Mouse (Mus musculus) midbrain, postnatal 0 days (tissue): Measurements from ENCODE around the gene Ap3s2. TPM values are rescaled to one million over a fixed set of nuclear protein-coding genes. Genes with fewer than 3 reads are reported as not detected.

Experiments
- ATAC-seq: fragments of 200-750 bp; cut with Nextera tagmentation; 2 replicates; pipeline ENCODE4 v1.8.0; 2017; ENCODE audit warnings: moderate number of reproducible peaks, mild to moderate bottlenecking, moderate TSS enrichment, moderate library complexity; ENCODE audit not compliant: low FRiP score
- DNase-seq: peaks from one replicate; pipeline ENCODE4 v3.0.0-alpha.2; 2015; ENCODE audit warnings: low spot score
- H3K27ac ChIP-seq: fragments of 300-500 bp; sonication (generic); 2 replicates; pipeline ENCODE4 v1.5.1; 2014; ENCODE audit warnings: low read depth, mild to moderate bottlenecking, low read length, mixed read lengths
- H3K27me3 ChIP-seq: fragments of 300-500 bp; sonication (generic); 2 replicates; pipeline ENCODE4 v1.6.1; 2014; ENCODE audit warnings: low read length, control low read depth, mixed read lengths; ENCODE audit not compliant: insufficient read depth
- H3K36me3 ChIP-seq: fragments of 300-500 bp; sonication (generic); 2 replicates; pipeline ENCODE4 v1.6.1; 2014; ENCODE audit warnings: low read length, control low read depth, mixed read lengths; ENCODE audit not compliant: insufficient read depth
- H3K4me1 ChIP-seq: fragments of 300-500 bp; sonication (generic); 2 replicates; pipeline ENCODE4 v1.6.1; 2014; ENCODE audit warnings: mild to moderate bottlenecking, control low read depth, antibody characterized with exemption, low read length, mixed read lengths; ENCODE audit not compliant: insufficient read depth
- H3K4me2 ChIP-seq: fragments of 300-500 bp; sonication (generic); 2 replicates; pipeline ENCODE4 v1.6.1; 2014; ENCODE audit warnings: low read depth, mild to moderate bottlenecking, low read length, mixed read lengths; ENCODE audit not compliant: poor library complexity, severe bottlenecking
- H3K4me3 ChIP-seq: fragments of 300-500 bp; sonication (generic); 2 replicates; pipeline ENCODE4 v1.5.1; 2014; ENCODE audit warnings: low read depth, mild to moderate bottlenecking, low read length, moderate library complexity
- H3K9ac ChIP-seq: fragments of 300-500 bp; sonication (generic); replicated peaks from 2 replicates; pipeline ENCODE4 v1.6.1; 2014; ENCODE audit warnings: mild to moderate bottlenecking, low read length, moderate library complexity, mixed read lengths; ENCODE audit not compliant: poor library complexity, severe bottlenecking
- H3K9me3 ChIP-seq: fragments of 300-500 bp; sonication (generic); 2 replicates; pipeline ENCODE4 v1.6.1; 2016; ENCODE audit warnings: low read length, control low read depth
- CTCF ChIP-seq: IDR thresholded peaks from 2 replicates; pipeline ENCODE4 v1.5.1; 2016; ENCODE audit warnings: antibody characterized with exemption, mild to moderate bottlenecking
- WGBS: fragments of 180-500 bp; shearing (Covaris S2); extraction: QIAGEN DNeasy Blood & Tissue Kit; methylation state at CpG from one replicate; pipeline ENCODE4 v1.1.7; 2014; 5-methylcytosine and 5-hydroxymethylcytosine counted together
- microRNA-seq: library from miRNA; unstranded; fragments of <30 nt; microRNA quantifications from one replicate; pipeline ENCODE4, GENCODE M21; 2016; ENCODE audit warnings: borderline number of aligned reads
- polyA plus RNA-seq: library from polyadenylated mRNA; unstranded; fragments of >200 nt; fragmentation: Nextera tagmentation; extraction: Ambion mirVana; gene quantifications from 2 replicates; pipeline ENCODE4 v1.2.1, GENCODE M21; 2015
- total RNA-seq: library from RNA; depleted of rRNA; stranded (reverse); fragments of >200 nt; gene quantifications from 2 replicates; pipeline ENCODE4 v1.2.3, GENCODE M21; 2014; rRNA removed

The Ap3s2 gene
- total and polyA plus RNA-seq, 2 experiments from 2014 or later = 40.9 to 41.4 TPM

- Histone ChIP-seq H3K4me1 (no peaks in the 10 kb centered on the region), H3K4me2 (no peak overlapping the region), H3K27me3 (no peaks in the 10 kb centered on the region), H3K4me3 (no peak overlapping the region), H3K36me3 (no peaks in the 10 kb centered on the region), H3K27ac (no peak overlapping the region), H3K9ac (no peak overlapping the region), H3K9me3 (no peaks in the 10 kb centered on the region)
- 70% methylated on average over 6 of the region's 6 CpGs for WGBS
- DNase-seq (no peak), ATAC-seq (no peak)
- TF ChIP-seq CTCF = no peak
Observed at GRCm38 (mm10) chr7:79831585-79831984, 88.9 kb downstream of the Ap3s2 start.

- Histone ChIP-seq H3K9me3 (no peaks in the 10 kb centered on the region), H3K4me3 (no peak overlapping the region), H3K4me2 (no peak overlapping the region), H3K4me1 (no peaks in the 10 kb centered on the region), H3K27me3 (no peaks in the 10 kb centered on the region), H3K36me3 (no peaks in the 10 kb centered on the region), H3K27ac (no peak overlapping the region), H3K9ac (no peak overlapping the region)
- DNase-seq = no peak
- ATAC-seq = no peak
- TF ChIP-seq CTCF = no peak
- WGBS = 75% methylated on average over 6 of the region's 6 CpGs
Observed at GRCm38 (mm10) chr7:79831145-79831544, 89.3 kb downstream of the Ap3s2 start.

- ATAC-seq = no peak
- TF ChIP-seq CTCF = no peak
- Histone ChIP-seq H3K27me3 (no peaks in the 10 kb centered on the region), H3K4me3 (no peak overlapping the region), H3K36me3 (no peaks in the 10 kb centered on the region), H3K27ac (no peak overlapping the region), H3K9me3 (no peaks in the 10 kb centered on the region), H3K4me1 (no peaks in the 10 kb centered on the region), H3K4me2 (no peak overlapping the region), H3K9ac (no peak overlapping the region)
- WGBS = 71% methylated on average over 3 of the region's 3 CpGs
- no peak for DNase-seq
Observed at GRCm38 (mm10) chr7:79828341-79828740, 92.1 kb downstream of the Ap3s2 start.

Small RNA genes lying within 50 kb of the gene (microRNA-seq; reads per million reads assigned to microRNA genes)
- not detected for gene Gm24541

Other genes with a start within 250 kb of the Ap3s2 start
- 5.5 and 5.6 TPM in 2 replicates for gene Kif7, start 204.9 kb downstream of the Ap3s2 start, total RNA-seq
- gene Kif7, start 204.9 kb downstream of the Ap3s2 start, polyA plus RNA-seq = 1.5 and 1.7 TPM in 2 replicates
- gene Plin1, start 187.7 kb downstream of the Ap3s2 start, total RNA-seq = 0.14 and 0.44 TPM in 2 replicates
- gene Plin1, start 187.7 kb downstream of the Ap3s2 start, polyA plus RNA-seq = 0.23 and 0.33 TPM in 2 replicates
- gene Pex11a, start 177.5 kb downstream of the Ap3s2 start, total RNA-seq = 3.4 and 3.6 TPM in 2 replicates
- 11.9 and 12.3 TPM in 2 replicates for gene Pex11a, start 177.5 kb downstream of the Ap3s2 start, polyA plus RNA-seq
- gene Wdr93, start 177.5 kb downstream of the Ap3s2 start, total RNA-seq = 0.19 and 0.27 TPM in 2 replicates
- gene Wdr93, start 177.5 kb downstream of the Ap3s2 start, polyA plus RNA-seq = 0.32 TPM in 1 of 2 replicates, not detected in the other
- 0.27 TPM in 1 of 2 replicates, not detected in the other for gene Mesp1, start 126.9 kb downstream of the Ap3s2 start, total RNA-seq
- 0.69 and 0.86 TPM in 2 replicates for gene Mesp1, start 126.9 kb downstream of the Ap3s2 start, polyA plus RNA-seq
- 0.52 and 0.88 TPM in 2 replicates for gene Mesp2, start 109.9 kb downstream of the Ap3s2 start, total RNA-seq
- gene Mesp2, start 109.9 kb downstream of the Ap3s2 start, polyA plus RNA-seq = 1.4 and 1.5 TPM in 2 replicates
- gene Anpep, start 59.6 kb downstream of the Ap3s2 start, total RNA-seq = 6.4 and 11.2 TPM in 2 replicates
- gene Anpep, start 59.6 kb downstream of the Ap3s2 start, polyA plus RNA-seq = 5.1 TPM in 2 replicates
- gene Arpin, start 14.7 kb upstream of the Ap3s2 start, total RNA-seq = 27.0 and 38.4 TPM in 2 replicates
- gene Arpin, start 14.7 kb upstream of the Ap3s2 start, polyA plus RNA-seq = 14.9 and 16.1 TPM in 2 replicates
- 25.1 and 33.6 TPM in 2 replicates for gene Zfp710, start 104.2 kb upstream of the Ap3s2 start, total RNA-seq
- 9.8 and 10.7 TPM in 2 replicates for gene Zfp710, start 104.2 kb upstream of the Ap3s2 start, polyA plus RNA-seq
- 122 and 136 TPM in 2 replicates for gene Idh2, start 194.7 kb upstream of the Ap3s2 start, total RNA-seq
- 115 and 124 TPM in 2 replicates for gene Idh2, start 194.7 kb upstream of the Ap3s2 start, polyA plus RNA-seq